Mouse (Mus musculus) gastrocnemius, adult 8-10 months (tissue): Measurements from ENCODE around the gene Mrpl14. TPM values are rescaled to one million over a fixed set of nuclear protein-coding genes. Genes with fewer than 3 reads are reported as not detected.
A peak's percentile ranks its signal among the peaks of the same experiment; 100 is the strongest.

Experiments
- DNase-seq, 2 experiments: peaks; one replicate each; pipeline ENCODE4 v3.0.0; 2022; ENCODE audit warnings: low spot score in 2 of 2
- total RNA-seq, 4 experiments: library from RNA; stranded (reverse); gene quantifications; 2 replicates each; pipeline ENCODE4 v1.2.4; 2022

The Mrpl14 gene
- total RNA-seq, 4 experiments from 2014 or later: 105 to 141 (median 132) TPM

DNA sequence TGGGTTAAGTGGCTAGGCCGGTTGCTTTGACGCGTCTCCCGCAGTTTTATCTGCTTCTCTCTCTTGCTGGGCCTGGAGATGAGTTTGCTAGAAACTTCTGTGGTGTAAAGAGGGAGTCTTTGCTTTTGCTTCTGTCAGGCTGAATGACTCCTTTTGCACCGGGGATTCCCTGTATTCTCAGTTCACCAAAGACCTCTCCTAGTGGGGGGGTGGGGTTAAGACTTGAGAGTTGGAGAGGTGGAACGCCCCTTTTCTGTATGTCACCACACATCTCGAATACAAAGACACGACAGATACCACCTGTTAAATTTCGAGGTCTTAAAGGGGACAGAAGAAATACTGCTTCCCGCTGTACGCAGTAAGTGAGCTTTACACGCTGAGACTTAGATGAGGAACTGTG, 594 bp downstream of the Mrpl14 start, which contains the start of gene Tmem63b:
TSS of gene Tmem63b (minus strand) at position 190 of the 400 bp plus-strand sequence.
- DNase-seq: no peak

DNA sequence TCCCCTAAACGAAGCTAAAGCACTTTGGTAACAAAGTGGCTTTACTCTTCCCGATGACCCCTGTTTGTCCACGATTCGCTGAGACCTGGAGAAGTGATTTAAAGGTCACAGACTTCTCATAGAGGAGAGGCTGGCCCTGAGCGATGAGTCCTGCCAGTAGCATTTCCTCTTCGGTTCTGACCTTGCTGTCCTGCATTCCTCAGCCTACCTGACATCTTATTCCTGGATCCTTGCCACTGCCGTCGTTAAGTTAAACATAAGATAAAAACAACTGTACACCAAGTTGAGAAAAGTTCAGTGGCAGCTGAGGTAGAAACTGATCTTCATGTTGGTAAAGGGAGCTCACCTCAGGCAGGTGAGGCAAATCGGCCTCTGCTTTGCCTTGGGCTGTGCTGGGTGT, 3.0 kb downstream of the Mrpl14 start:
- DNase-seq: no peak

GRCm38 (mm10) chr17:45690044-45690443, 3.9 kb downstream of the Mrpl14 start:
- no peak for DNase-seq

- DNase-seq: no peak
Measured at GRCm38 (mm10) chr17:45692159-45692558, 6.0 kb downstream of the Mrpl14 start.

GRCm38 (mm10) chr17:45693812-45694565, 7.9 kb downstream of the Mrpl14 start:
- peak; percentile 33 to 56 for DNase-seq

- DNase-seq: no peak
Measured at GRCm38 (mm10) chr17:45695227-45696120, 9.4 kb downstream of the Mrpl14 start.

DNA sequence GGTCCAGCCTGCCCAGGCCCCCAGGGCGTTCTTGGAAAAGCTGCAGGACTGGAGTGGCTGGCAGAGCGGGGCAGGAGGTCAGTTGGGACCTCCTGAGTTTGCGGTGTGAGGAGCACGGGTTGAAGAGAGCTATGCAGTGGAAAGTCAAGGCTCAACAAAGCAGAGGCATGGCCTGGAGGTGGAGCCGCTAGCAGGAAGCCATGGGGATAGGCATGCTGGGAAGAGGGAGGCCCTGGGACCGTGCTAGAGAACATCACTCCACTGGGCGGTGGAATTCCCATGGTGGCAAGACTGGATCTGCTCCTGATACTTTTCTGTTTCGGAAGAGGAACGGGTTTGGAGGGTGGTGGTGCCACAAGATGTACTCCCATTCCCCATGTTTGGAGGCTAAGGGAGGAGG, 10.9 kb downstream of the Mrpl14 start:
- no peak for DNase-seq

DNA sequence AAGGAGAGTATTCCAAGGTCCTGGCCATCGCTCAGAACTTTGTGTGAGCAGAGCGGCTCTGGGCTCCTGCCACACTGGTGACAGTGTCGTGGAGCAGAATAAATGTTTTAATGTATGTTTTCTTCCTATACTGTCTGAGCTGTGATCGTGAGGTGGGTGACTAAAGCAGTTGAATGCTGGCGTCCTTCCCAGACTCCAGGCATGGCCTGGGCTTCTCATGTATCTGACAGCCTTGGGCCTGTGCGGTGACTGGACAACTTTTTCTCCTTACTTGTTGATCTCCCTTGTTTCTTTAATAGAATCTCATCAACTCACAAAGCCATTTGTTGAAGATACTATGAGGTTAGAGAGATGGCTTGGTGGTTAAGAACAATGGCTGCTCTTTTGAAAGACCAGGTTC, 12.2 kb downstream of the Mrpl14 start:
- DNase-seq: no peak

DNA sequence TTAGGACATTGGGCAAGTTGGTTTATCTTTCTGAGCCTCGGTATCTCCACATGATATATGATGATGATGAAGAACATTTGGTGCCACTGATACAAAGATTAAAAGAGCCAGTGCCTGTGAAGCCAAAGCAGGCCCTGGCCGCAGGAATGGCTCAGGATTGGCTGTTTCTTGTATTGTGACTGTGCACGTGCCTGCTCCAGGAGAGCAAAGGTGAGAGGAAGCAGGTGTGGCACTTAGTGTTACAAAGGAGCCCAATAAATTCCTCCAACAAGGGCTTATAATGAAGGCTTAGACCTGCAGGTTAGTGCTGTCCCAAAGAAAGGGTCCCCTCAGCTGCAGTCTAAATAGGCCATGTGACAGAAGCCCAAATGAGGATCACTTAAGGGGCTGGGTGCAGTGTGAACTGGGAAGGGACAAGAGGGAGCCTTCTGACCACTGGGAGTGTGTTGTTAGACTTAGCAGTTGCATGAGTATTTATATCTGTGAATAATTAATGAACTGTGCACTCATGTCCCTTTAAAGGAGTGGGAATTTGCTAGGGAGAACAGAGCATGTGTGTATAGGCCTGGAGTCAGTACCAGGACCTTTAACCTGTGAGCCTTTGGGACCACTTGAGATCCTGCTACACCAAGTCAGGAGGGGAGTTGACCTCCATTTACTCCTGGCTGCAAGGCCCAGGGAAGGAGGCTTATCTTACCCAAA, 13.1 kb downstream of the Mrpl14 start:
- DNase-seq: no peak

DNA sequence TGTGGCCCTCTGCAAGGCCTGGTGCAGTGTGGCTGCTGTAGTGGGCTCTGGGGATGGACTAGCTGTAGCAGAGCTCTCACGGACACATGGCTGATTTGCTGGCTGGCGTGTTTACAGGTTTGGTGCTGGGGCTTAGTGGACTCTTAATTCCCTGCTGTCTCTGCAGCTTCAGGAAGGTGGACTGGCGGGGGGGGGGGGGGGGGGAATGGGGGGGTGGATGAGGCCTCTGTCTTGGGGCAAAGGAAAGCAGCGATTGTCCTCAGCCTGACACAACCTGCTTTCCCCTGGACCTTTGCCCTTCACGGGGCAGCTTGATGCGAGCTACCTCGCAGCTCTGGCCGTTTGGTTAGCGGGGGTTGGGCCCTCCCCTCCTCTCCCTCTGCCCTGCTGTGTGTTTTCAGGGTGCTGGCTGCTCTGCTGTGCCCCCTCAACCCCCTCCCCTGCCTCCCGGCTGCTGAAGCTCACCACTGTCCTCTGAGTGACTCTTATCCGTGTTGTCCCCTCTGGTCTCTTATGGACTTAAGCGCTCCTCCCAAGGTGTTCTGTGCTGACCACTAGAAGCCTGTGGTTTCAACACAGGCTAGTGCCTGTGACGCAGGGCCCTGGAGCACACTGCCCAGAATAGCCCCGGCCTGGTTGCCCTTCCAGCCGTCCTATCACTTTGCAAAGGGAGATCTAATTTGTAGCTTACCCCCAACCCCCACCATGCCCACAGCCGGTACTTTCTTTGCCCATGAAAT, 14.5 kb downstream of the Mrpl14 start:
- peak; percentile 73 to 79 for DNase-seq

DNA sequence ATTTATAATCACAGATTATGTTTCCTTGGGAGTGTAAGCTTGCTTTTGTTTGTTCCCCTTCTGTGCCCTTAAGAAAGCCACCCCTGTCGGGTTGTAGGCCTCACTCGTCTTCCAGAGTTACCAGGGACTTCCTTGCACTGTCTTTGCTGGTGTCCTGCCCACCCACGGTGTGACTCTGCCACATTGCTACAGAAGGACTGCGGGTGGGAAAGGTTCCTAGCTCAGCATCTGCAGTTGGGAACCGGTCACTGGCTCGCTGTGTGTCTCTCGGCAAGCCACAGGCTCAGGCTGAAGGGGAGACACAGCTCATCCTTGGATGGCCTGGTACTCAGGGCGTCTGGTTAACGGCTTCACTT, 15.1 kb downstream of the Mrpl14 start:
- DNase-seq: peak in 1 of 2 experiments; percentile 29

GRCm38 (mm10) chr17:45702254-45702653, 16.1 kb downstream of the Mrpl14 start:
- no peak for DNase-seq

- no peak for DNase-seq
Measured at GRCm38 (mm10) chr17:45703187-45703586, 17.1 kb downstream of the Mrpl14 start.

DNA sequence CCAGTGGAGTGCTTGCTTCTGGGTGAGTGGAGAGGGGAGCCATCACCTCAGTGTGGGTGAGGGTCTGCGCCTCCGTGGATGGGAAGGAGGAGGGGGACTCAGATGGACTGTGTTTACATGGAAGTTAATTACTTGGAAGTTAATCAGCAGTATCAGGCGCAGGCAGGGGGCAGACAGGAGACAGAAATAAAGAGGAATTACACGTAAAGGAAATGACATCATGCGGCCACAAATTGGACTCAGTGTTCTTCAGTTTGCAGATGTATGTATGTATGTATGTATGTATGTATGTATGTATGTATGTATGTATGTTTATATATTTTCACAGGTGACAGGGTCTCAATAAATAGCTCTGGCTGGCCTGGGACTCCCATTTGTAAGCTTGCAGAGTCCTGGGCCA, 20.7 kb downstream of the Mrpl14 start:
- DNase-seq: no peak

DNA sequence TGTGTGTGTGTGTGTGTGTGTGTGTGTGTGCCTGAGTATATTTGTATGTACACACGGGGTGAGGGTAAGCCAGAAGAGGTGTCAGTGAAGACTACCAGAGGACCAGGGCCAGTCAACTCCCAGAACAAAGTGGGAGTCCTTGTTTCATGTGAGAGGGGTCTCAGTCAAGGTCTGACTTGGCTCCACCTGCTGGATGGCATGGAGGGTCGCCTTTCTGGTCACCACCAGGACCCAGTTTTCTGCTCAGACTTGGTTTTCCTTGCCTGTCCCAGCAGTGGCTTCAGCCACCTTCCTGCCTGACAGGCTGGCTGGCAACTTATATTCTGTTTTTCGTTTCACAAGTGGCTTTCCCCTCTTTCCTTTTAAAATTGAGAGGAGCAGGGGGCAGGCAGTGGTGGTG, 21.3 kb downstream of the Mrpl14 start:
- no peak for DNase-seq

- DNase-seq: no peak
Measured at GRCm38 (mm10) chr17:45708179-45708578, 22.1 kb downstream of the Mrpl14 start.

- DNase-seq: no peak
Measured at GRCm38 (mm10) chr17:45709829-45710228, 23.7 kb downstream of the Mrpl14 start.

GRCm38 (mm10) chr17:45710407-45710806, 24.3 kb downstream of the Mrpl14 start:
- DNase-seq: no peak

DNA sequence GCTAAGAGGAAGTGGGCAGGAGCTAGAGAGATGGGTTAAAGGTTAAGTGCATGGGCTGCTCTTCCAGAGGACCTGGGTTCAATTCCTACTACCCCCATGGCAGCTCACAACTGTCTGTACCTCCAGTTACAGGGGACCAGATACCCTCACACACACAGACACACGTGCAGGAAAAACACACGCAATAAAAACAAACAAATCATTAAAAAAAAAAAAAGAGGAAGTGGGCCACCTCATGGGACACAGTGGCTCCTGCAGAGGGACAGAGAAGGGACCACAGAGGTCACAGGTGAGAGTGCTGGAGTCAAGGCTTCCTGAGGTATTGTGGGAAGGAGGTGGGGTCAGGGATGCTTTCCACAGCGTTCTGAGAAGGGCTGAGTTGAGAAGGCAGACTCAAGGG, 25.4 kb downstream of the Mrpl14 start:
- DNase-seq: no peak

DNA sequence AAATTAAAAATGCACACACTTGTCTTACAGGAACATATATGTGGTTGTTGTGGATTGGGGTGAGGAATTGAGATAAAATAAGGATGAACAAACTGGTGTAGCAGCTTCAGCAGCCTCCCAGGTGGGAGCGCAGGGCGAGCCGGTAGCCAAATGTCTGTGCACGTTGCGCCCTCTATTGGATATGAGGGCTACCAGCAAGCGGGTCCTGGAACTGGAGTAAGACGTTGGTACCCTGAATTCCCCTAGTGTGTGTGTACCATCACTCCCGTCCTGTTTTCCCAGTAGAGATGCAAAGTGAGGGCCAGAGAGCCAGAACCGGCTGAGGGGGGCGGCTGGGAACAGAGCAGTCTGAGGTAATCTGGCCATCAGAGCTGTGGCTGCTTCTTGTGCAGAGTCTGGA, 32.2 kb downstream of the Mrpl14 start:
- DNase-seq: peak in 1 of 2 experiments; percentile 57
